8 mouse cellular contexts compared by ENCODE assay signal in genomic region chr2:131545386-131546307, GRCm38 (mm10). TPM values are rescaled to one million over a fixed set of nuclear protein-coding genes. Genes with fewer than 3 reads are reported as not detected.
DNase-seq lines count a peak whose midpoint lies in the region; ATAC-seq and TF ChIP-seq lines count a peak whose summit lies in the region.

No protein-coding gene starts in this region.

- ATAC-seq in erythroid progenitor cell, adult 5-6 weeks (replicated peaks; ENCODE audit: low FRiP score, poor library complexity, severe bottlenecking): peak; percentile 74
- peak; percentile 65 for ATAC-seq in lung, postnatal 0 days

- H3K79me2 ChIP-seq in MEL (ENCODE audit: control insufficient read depth, insufficient read depth, low read length, poor library complexity): no peaks in the 10 kb centered on the region

- H3K36me3 ChIP-seq in MEL (ENCODE audit: control insufficient read depth in 1 of 2, insufficient read depth in 2 of 2, low read length in 2 of 2): no peaks in the 10 kb centered on the region
- no peaks in the 10 kb centered on the region for H3K36me3 ChIP-seq in lung, postnatal 0 days (ENCODE audit: insufficient read depth, low read length)

- no peaks in the 10 kb centered on the region for H3K4me1 ChIP-seq in MEL (ENCODE audit: control insufficient read depth in 1 of 2, insufficient read depth in 2 of 2, low read length in 2 of 2)
- H3K4me1 ChIP-seq in lung, postnatal 0 days (ENCODE audit: insufficient read depth, low read depth, low read length): peaks cover 9% of the 10 kb centered on the region; the same call in 1 of the 2 replicates
- H3K4me1 ChIP-seq in olfactory bulb, adult 2 months (ENCODE audit: control insufficient read depth, insufficient read depth, low read length): peaks cover 23% of the 10 kb centered on the region

- no peaks in the 10 kb centered on the region for H3K27me3 ChIP-seq in MEL (ENCODE audit: control insufficient read depth in 1 of 2, insufficient read depth in 2 of 2, low read length in 2 of 2)
- H3K27me3 ChIP-seq in lung, postnatal 0 days (replicated peaks; ENCODE audit: insufficient read depth, low read length): 0 out of 2 replicates have a peak, but pooled peaks cover 7% of the 10 kb centered on the region

- intact Hi-C loops in heart, postnatal 14 days (cut with DNase I): loop anchor here (1.0 kb wide), 2 partner anchors 226 to 267 kb away; no protein-coding TSS in a partner anchor

- no peak for TF ChIP-seq EP300 in MEL (IDR thresholded peaks at IDR 0.05; ENCODE audit: low read depth in 1 of 2, low read length in 2 of 2)
- TF ChIP-seq EP300 in lung, postnatal 0 days (IDR thresholded peaks at IDR 0.05): no peak

- DNase-seq in MEL (ENCODE audit: low read depth, low spot score): peak; percentile 47
- peak; percentile 73 for DNase-seq in brain, embryonic 14.5 days (ENCODE audit: low read depth)
- DNase-seq in heart, postnatal 14 days: peak; percentile 74
- peak; percentile 46 to 83 for DNase-seq in kidney, postnatal 36 days
- peak; percentile 72 for DNase-seq in lung, postnatal 0 days (ENCODE audit: low spot score)
- DNase-seq in yolk sac, embryonic 10.5 days (ENCODE audit: low spot score): peak; percentile 59

- TF ChIP-seq CTCF in MEL (IDR thresholded peaks at IDR 0.05 in 2 of 3, conservative IDR thresholded peaks at IDR 0.05 in 1 of 3; ENCODE audit: control insufficient read depth in 1 of 3, insufficient read depth in 1 of 3, low read depth in 2 of 3, low read length in 3 of 3, poor library complexity in 1 of 3, severe bottlenecking in 1 of 3): peak; percentile 52 to 62 (median 56)
- peak; percentile 59 for TF ChIP-seq CTCF in brain, embryonic 14.5 days (IDR thresholded peaks at IDR 0.05; ENCODE audit: borderline replicate concordance, extremely low read depth, insufficient read depth, insufficient read length)
- peak; percentile 75 for TF ChIP-seq CTCF in lung, postnatal 0 days (IDR thresholded peaks at IDR 0.05)
- peak; percentile 89 for TF ChIP-seq CTCF in olfactory bulb, adult 2 months (IDR thresholded peaks at IDR 0.05; ENCODE audit: insufficient read depth, low read depth, low read length)

- H3K27ac ChIP-seq in MEL (ENCODE audit: control insufficient read depth, low read depth, low read length): no peak overlapping the region
- no peak overlapping the region for H3K27ac ChIP-seq in lung, postnatal 0 days (ENCODE audit: low read length)
- H3K27ac ChIP-seq in olfactory bulb, adult 2 months (ENCODE audit: insufficient read depth, low read depth, low read length): no peak overlapping the region

- 2% methylated on average over 45 of the region's 45 CpGs for whole genome bisulfite sequencing in lung, postnatal 0 days
- WGBS in olfactory bulb, adult 2 months: 9% methylated on average over 45 of the region's 45 CpGs

- H3K4me3 ChIP-seq in MEL (ENCODE audit: control insufficient read depth in 1 of 2, insufficient read depth in 1 of 2, low read depth in 2 of 2, low read length in 2 of 2): no peak overlapping the region
- H3K4me3 ChIP-seq in lung, postnatal 0 days (ENCODE audit: low read depth, low read length): peak overlapping the region; percentile 39
- H3K4me3 ChIP-seq in olfactory bulb, adult 2 months (ENCODE audit: insufficient read depth, low read depth, low read length): peak overlapping the region; percentile 33

- H3K9ac ChIP-seq in MEL (ENCODE audit: control insufficient read depth, low read depth, low read length, poor library complexity, severe bottlenecking): no peak overlapping the region
- no peak overlapping the region; the same call in 1 of the 2 replicates for H3K9ac ChIP-seq in lung, postnatal 0 days (replicated peaks; ENCODE audit: low read depth)

- H3K9me3 ChIP-seq in MEL (replicated peaks; ENCODE audit: insufficient read depth, low read length): no peaks in the 10 kb centered on the region
- H3K9me3 ChIP-seq in lung, postnatal 0 days (ENCODE audit: low read length): no peaks in the 10 kb centered on the region

- peak overlapping the region; percentile 81 for H3K4me2 ChIP-seq in lung, postnatal 0 days (replicated peaks; ENCODE audit: low read depth, low read length)

- TF ChIP-seq POLR2A in MEL (IDR thresholded peaks at IDR 0.05; ENCODE audit: control insufficient read depth in 1 of 2, insufficient read depth in 1 of 2, low read depth in 1 of 2, low read length in 2 of 2, poor library complexity in 1 of 2): no peak
- no peak for TF ChIP-seq POLR2A in brain, embryonic 14.5 days (IDR thresholded peaks at IDR 0.05; ENCODE audit: borderline replicate concordance, extremely low read depth, insufficient read depth, insufficient read length, poor library complexity, severe bottlenecking)
- TF ChIP-seq POLR2A in olfactory bulb, adult 2 months (IDR thresholded peaks at IDR 0.05; ENCODE audit: insufficient read depth, low read depth, low read length): no peak

- TF ChIP-seq RAD21 in MEL (IDR thresholded peaks at IDR 0.05; ENCODE audit: low read depth, low read length): peak; percentile 20

TF ChIP-seq in MEL, 35 proteins besides CTCF, POLR2A, EP300 and RAD21:
- TF ChIP-seq POLR2AphosphoS2 (IDR thresholded peaks at IDR 0.05; ENCODE audit: low read length): no peak
- TF ChIP-seq SMC3 (IDR thresholded peaks at IDR 0.05; ENCODE audit: low read depth, low read length): peak; percentile 63
- no peak for TF ChIP-seq SIN3A (IDR thresholded peaks at IDR 0.05; ENCODE audit: low read length)
- no peak for TF ChIP-seq GABPA (IDR thresholded peaks at IDR 0.05; ENCODE audit: low read depth, low read length)
- no peak for TF ChIP-seq GATA1 (IDR thresholded peaks at IDR 0.05; ENCODE audit: low read depth, low read length)
- TF ChIP-seq MYB (IDR thresholded peaks at IDR 0.05; ENCODE audit: low read depth, low read length): no peak
TF ChIP-seq in MEL: peak in this region for 1.

RNA-seq across cellular contexts. Expression of gene Adra1d, which starts 16.4 kb away (rescaled TPM):
- not detected in 2 replicates for total RNA-seq in MEL (2012; rRNA removed)
- not detected for polyA plus RNA-seq in MEL (2012; ENCODE audit: insufficient read depth in 1 of 2, insufficient read length in 2 of 2, low read depth in 1 of 2, low replicate concordance in 2 of 2, missing spikeins in 1 of 2)
- 0.26 and 0.48 TPM in 2 replicates for polyA plus RNA-seq in brain, embryonic 14.5 days (2012; rRNA removed)
- total RNA-seq in erythroid progenitor cell, adult 5-6 weeks (2015; ENCODE audit: low replicate concordance): not detected in 2 replicates
- total RNA-seq in erythroid progenitor cell, adult 5-6 weeks (2017; ENCODE audit: low replicate concordance): not detected in 2 replicates
- 1 to 10 TPM; 4.1 to 4.6 TPM for total RNA-seq in heart, postnatal 14 days (2021)
- 1.6 and 2.4 TPM in 2 replicates for polyA plus RNA-seq in lung, postnatal 0 days (2015; fragmentation: Nextera tagmentation; extraction: Ambion mirVana)
- polyA plus RNA-seq in olfactory bulb, adult 2 months (2012; ENCODE audit: insufficient read depth, insufficient read length, low replicate concordance, missing spikeins): not detected in 2 replicates

RNA-seq across cellular contexts. Expression of gene Smox, which starts 54.4 kb away (rescaled TPM):
- total RNA-seq in MEL (2012; rRNA removed): 1.9 and 2.2 TPM in 2 replicates
- polyA plus RNA-seq in MEL (2012; ENCODE audit: insufficient read depth in 1 of 2, insufficient read length in 2 of 2, low read depth in 1 of 2, low replicate concordance in 2 of 2, missing spikeins in 1 of 2): 1 to 10 TPM in 1 of 2 experiments, not detected in 1; 5.5 TPM
- 58.3 and 69.6 TPM in 2 replicates for polyA plus RNA-seq in brain, embryonic 14.5 days (2012; rRNA removed)
- 207 and 218 TPM in 2 replicates for total RNA-seq in erythroid progenitor cell, adult 5-6 weeks (2015; ENCODE audit: low replicate concordance)
- total RNA-seq in erythroid progenitor cell, adult 5-6 weeks (2017; ENCODE audit: low replicate concordance): 251 and 312 TPM in 2 replicates
- 10 to 100 TPM; 37.0 to 40.6 TPM for total RNA-seq in heart, postnatal 14 days (2021)
- polyA plus RNA-seq in lung, postnatal 0 days (2015; fragmentation: Nextera tagmentation; extraction: Ambion mirVana): 31.0 and 31.1 TPM in 2 replicates
- not detected in 2 replicates for polyA plus RNA-seq in olfactory bulb, adult 2 months (2012; ENCODE audit: insufficient read depth, insufficient read length, low replicate concordance, missing spikeins)

Comparison
In these comparisons a context has a peak if more than half of its experiments do, and no peak if none do; other contexts are left out.
1. H3K4me3 ChIP-seq: peak in lung, postnatal 0 days (single experiment) and olfactory bulb, adult 2 months (single experiment); none in MEL (0 of 2).
2. Peak in every context shown above with its lines, with median percentiles within 50 percentile points of each other: DNase-seq and CTCF ChIP-seq.